Mouse (Mus musculus): ENCODE data around the gene Pde4dip. TPM values are rescaled to one million over a fixed set of nuclear protein-coding genes. Genes with fewer than 3 reads are reported as not detected.

Pde4dip gene
- polyA plus RNA-seq, 1 experiment, result 39.5 TPM

- WGBS, result 76% methylated on average over 7 of the region's 7 CpGs
- Histone ChIP-seq H3K4me3 (ENCODE audit: insufficient read depth, low read depth, low read length) (no peak overlapping the region), H3K27ac (ENCODE audit: insufficient read depth, low read depth, low read length) (no peak overlapping the region), H3K4me1 (ENCODE audit: control insufficient read depth, insufficient read depth, low read length) (peaks cover 8% of the 10 kb centered on the region)
- TF ChIP-seq CTCF (IDR thresholded peaks at IDR 0.05; ENCODE audit: insufficient read depth, low read depth, low read length) (no peak), POLR2A (IDR thresholded peaks at IDR 0.05; ENCODE audit: insufficient read depth, low read depth, low read length) (no peak)
Observed at GRCm38 (mm10) chr3:97931310-97931885, 42.9 kb upstream of the Pde4dip start.

- 85% methylated on average over 8 of the region's 8 CpGs for WGBS
- Histone ChIP-seq H3K4me3 (ENCODE audit: insufficient read depth, low read depth, low read length) (no peak overlapping the region), H3K27ac (ENCODE audit: insufficient read depth, low read depth, low read length) (no peak overlapping the region), H3K4me1 (ENCODE audit: control insufficient read depth, insufficient read depth, low read length) (peaks cover 8% of the 10 kb centered on the region)
- no peak for TF ChIP-seq POLR2A (IDR thresholded peaks at IDR 0.05; ENCODE audit: insufficient read depth, low read depth, low read length)
- TF ChIP-seq CTCF (IDR thresholded peaks at IDR 0.05; ENCODE audit: insufficient read depth, low read depth, low read length), result no peak
Observed at GRCm38 (mm10) chr3:97930787-97931158, 42.3 kb upstream of the Pde4dip start.

DNA sequence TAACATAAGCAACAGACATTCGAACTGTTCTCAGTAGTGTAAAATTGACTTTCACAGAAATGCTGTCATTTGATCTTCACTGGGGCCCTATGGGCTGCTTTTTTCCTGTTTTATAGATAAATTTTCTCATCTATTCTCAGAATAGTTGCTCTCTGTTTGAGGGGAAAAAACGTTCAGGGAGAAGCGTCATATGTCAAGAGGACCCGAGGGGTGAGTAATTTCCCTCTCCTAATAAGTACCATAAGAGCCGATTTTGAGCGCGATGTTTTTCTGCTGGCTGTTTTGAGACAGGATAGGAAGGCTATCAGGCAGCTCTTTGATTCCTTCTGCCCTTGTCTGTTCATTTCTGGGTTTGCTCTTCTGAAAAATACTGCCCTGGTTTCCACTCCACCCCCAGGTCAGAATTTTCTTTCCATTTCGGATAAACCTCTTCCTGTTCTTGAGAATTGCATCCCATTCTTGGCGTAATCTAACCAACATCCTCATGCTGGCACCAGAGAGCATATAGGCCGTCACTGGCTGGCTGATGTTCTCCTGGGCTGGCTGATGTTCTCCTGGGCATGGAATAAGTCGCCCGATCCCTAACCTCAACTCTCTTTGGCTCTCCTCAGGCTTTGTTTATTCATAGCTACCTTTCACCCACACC, 41.8 kb upstream of the Pde4dip start:
- Histone ChIP-seq H3K4me1 (ENCODE audit: control insufficient read depth, insufficient read depth, low read length) (peaks cover 8% of the 10 kb centered on the region), H3K27ac (ENCODE audit: insufficient read depth, low read depth, low read length) (no peak overlapping the region), H3K4me3 (ENCODE audit: insufficient read depth, low read depth, low read length) (no peak overlapping the region)
- TF ChIP-seq CTCF (IDR thresholded peaks at IDR 0.05; ENCODE audit: insufficient read depth, low read depth, low read length) (no peak), POLR2A (IDR thresholded peaks at IDR 0.05; ENCODE audit: insufficient read depth, low read depth, low read length) (no peak)
- 56% methylated on average over 12 of the region's 12 CpGs for WGBS

- Histone ChIP-seq H3K4me1 (ENCODE audit: control insufficient read depth, insufficient read depth, low read length) (peaks cover 8% of the 10 kb centered on the region), H3K27ac (ENCODE audit: insufficient read depth, low read depth, low read length) (no peak overlapping the region), H3K4me3 (ENCODE audit: insufficient read depth, low read depth, low read length) (no peak overlapping the region)
- 55% methylated on average over 9 of the region's 9 CpGs for whole genome bisulfite sequencing
- TF ChIP-seq CTCF (IDR thresholded peaks at IDR 0.05; ENCODE audit: insufficient read depth, low read depth, low read length) (no peak), POLR2A (IDR thresholded peaks at IDR 0.05; ENCODE audit: insufficient read depth, low read depth, low read length) (no peak)
Observed at GRCm38 (mm10) chr3:97928968-97929858, 40.7 kb upstream of the Pde4dip start.

DNA sequence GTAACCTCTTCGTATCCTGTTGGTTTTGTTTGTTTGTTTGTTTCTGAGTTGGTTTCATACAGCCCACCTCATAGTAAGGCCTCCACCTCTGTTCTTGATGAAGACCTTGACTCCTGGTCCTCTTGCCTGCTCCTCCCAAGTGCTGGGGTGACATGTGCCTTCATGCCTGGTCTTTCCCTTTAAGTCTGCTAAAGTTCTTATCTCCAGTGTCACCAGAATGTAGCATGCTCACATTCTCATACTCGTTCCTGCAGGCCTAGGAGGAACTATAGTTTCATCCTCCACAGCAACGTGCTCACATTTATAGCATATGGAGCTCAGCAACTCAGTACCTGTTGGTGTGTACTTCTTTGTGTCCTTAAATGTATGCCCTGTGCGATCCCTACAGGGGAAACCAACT, 38.8 kb upstream of the Pde4dip start:
- no peak for TF ChIP-seq POLR2A (IDR thresholded peaks at IDR 0.05; ENCODE audit: insufficient read depth, low read depth, low read length)
- no peak for TF ChIP-seq CTCF (IDR thresholded peaks at IDR 0.05; ENCODE audit: insufficient read depth, low read depth, low read length)
- WGBS, result 85% methylated on average over 4 of the region's 4 CpGs
- H3K27ac ChIP-seq (ENCODE audit: insufficient read depth, low read depth, low read length), result no peak overlapping the region
- H3K4me1 ChIP-seq (ENCODE audit: control insufficient read depth, insufficient read depth, low read length), result peaks cover 7% of the 10 kb centered on the region
- no peak overlapping the region for H3K4me3 ChIP-seq (ENCODE audit: insufficient read depth, low read depth, low read length)

GRCm38 (mm10) chr3:97925246-97925645, 36.7 kb upstream of the Pde4dip start:
- Histone ChIP-seq H3K27ac (ENCODE audit: insufficient read depth, low read depth, low read length) (no peak overlapping the region), H3K4me3 (ENCODE audit: insufficient read depth, low read depth, low read length) (no peak overlapping the region), H3K4me1 (ENCODE audit: control insufficient read depth, insufficient read depth, low read length) (no peaks in the 10 kb centered on the region)
- TF ChIP-seq POLR2A (IDR thresholded peaks at IDR 0.05; ENCODE audit: insufficient read depth, low read depth, low read length) (no peak), CTCF (IDR thresholded peaks at IDR 0.05; ENCODE audit: insufficient read depth, low read depth, low read length) (no peak)
- 84% methylated on average over 2 of the region's 2 CpGs for WGBS

DNA sequence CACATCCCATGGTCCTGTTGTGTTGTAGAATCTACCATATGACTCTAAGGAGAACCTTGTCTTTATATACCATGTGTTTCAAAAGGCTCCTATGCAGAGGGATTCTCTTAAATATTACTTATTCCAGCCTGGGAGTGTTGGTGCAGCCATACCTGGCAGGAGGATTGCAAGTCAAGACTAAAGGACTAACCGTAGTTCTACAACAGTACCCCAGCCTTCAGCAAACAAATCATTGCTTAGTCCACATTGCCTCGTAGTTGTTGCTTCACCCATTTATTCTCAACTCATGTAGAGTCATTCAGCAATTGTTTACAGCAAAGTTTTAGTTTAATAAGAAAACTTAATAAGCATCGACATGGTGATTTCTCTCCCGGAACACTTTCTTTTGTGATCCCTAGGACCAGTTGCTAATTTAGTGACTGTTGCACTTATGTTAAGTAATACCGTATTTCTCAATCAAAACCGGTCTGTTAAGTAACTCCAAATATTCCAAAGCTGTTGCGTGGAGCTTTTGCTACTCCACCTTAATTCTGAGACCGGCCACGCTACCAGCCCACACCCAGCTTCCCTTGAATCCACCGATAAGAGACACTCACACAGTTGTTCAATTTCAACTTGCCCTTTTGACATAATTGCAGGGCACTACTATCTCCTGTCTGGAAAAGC, 30.5 kb upstream of the Pde4dip start:
- 95% methylated on average over 10 of the region's 10 CpGs for WGBS
- TF ChIP-seq POLR2A (IDR thresholded peaks at IDR 0.05; ENCODE audit: insufficient read depth, low read depth, low read length), result no peak
- TF ChIP-seq CTCF (IDR thresholded peaks at IDR 0.05; ENCODE audit: insufficient read depth, low read depth, low read length), result no peak

GRCm38 (mm10) chr3:97915081-97915480, 26.6 kb upstream of the Pde4dip start:
- no peak overlapping the region for H3K27ac ChIP-seq (ENCODE audit: insufficient read depth, low read depth, low read length)
- TF ChIP-seq POLR2A (IDR thresholded peaks at IDR 0.05; ENCODE audit: insufficient read depth, low read depth, low read length) (no peak), CTCF (IDR thresholded peaks at IDR 0.05; ENCODE audit: insufficient read depth, low read depth, low read length) (no peak)
- H3K4me1 ChIP-seq (ENCODE audit: control insufficient read depth, insufficient read depth, low read length), result no peaks in the 10 kb centered on the region
- H3K4me3 ChIP-seq (ENCODE audit: insufficient read depth, low read depth, low read length), result no peak overlapping the region
- 24% methylated on average over 4 of the region's 4 CpGs for WGBS

More for the DNA sequence above, 30.5 kb upstream of the Pde4dip start:
- H3K27ac ChIP-seq (ENCODE audit: insufficient read depth, low read depth, low read length), result no peak overlapping the region
- no peak overlapping the region for H3K4me3 ChIP-seq (ENCODE audit: insufficient read depth, low read depth, low read length)
- H3K4me1 ChIP-seq (ENCODE audit: control insufficient read depth, insufficient read depth, low read length), result no peaks in the 10 kb centered on the region

Data from olfactory bulb, adult 2 months (tissue).